Mouse (Mus musculus) heart, embryonic 12.5 days (tissue): ENCODE results near the gene Gm10053. TPM values are rescaled to one million over a fixed set of nuclear protein-coding genes. Genes with fewer than 3 reads are reported as not detected.
"Not testable (repeated sequence)": the region's sequence is repeated elsewhere in the genome, so short reads cannot be mapped to it uniquely, and the experiment has no call there.

Experiments
- ATAC-seq: fragments of 200-750 bp; cut with Nextera tagmentation; 2 replicates; pipeline ENCODE4 v1.8.0; 2017; ENCODE audit warnings: moderate TSS enrichment, moderate library complexity; ENCODE audit not compliant: insufficient number of reproducible peaks, low FRiP score
- H3K27ac ChIP-seq: fragments of 300-500 bp; sonication (generic); 2 replicates; pipeline ENCODE4 v1.5.1; 2016; ENCODE audit warnings: mild to moderate bottlenecking, moderate library complexity; ENCODE audit not compliant: poor library complexity, severe bottlenecking
- H3K27me3 ChIP-seq: fragments of 300-500 bp; sonication (generic); replicated peaks from 2 replicates; pipeline ENCODE4 v1.6.1; 2016; ENCODE audit warnings: mild to moderate bottlenecking, moderate library complexity
- H3K36me3 ChIP-seq: fragments of 300-500 bp; sonication (generic); 2 replicates; pipeline ENCODE4 v1.6.1; 2016; ENCODE audit warnings: mild to moderate bottlenecking, moderate library complexity
- H3K4me1 ChIP-seq: fragments of 300-500 bp; sonication (generic); replicated peaks from 2 replicates; pipeline ENCODE4 v1.6.1; 2016; ENCODE audit warnings: mild to moderate bottlenecking
- H3K4me2 ChIP-seq: fragments of 300-500 bp; sonication (generic); 2 replicates; pipeline ENCODE4 v1.6.1; 2016; ENCODE audit warnings: mild to moderate bottlenecking, moderate library complexity
- H3K4me3 ChIP-seq: fragments of 300-500 bp; sonication (generic); 2 replicates; pipeline ENCODE4 v1.5.1; 2016; ENCODE audit warnings: mild to moderate bottlenecking
- H3K9ac ChIP-seq: fragments of 300-500 bp; sonication (generic); 2 replicates; pipeline ENCODE4 v1.6.1; 2016; ENCODE audit warnings: mild to moderate bottlenecking, moderate library complexity
- H3K9me3 ChIP-seq: fragments of 300-500 bp; sonication (generic); replicated peaks from 2 replicates; pipeline ENCODE4 v1.6.1; 2016; ENCODE audit warnings: mild to moderate bottlenecking, moderate library complexity
- WGBS: fragments of 180-500 bp; shearing (Covaris S2); methylation state at CpG from one replicate; pipeline ENCODE4 v1.1.7; 2016; 5-methylcytosine and 5-hydroxymethylcytosine counted together
- polyA plus RNA-seq: library from polyadenylated mRNA; unstranded; fragments of >200 nt; fragmentation: Nextera tagmentation; extraction: Ambion mirVana; gene quantifications from 2 replicates; pipeline ENCODE4 v1.2.1, GENCODE M21; 2016

Gene Gm10053
- polyA plus RNA-seq: 627 and 634 TPM in 2 replicates

GRCm38 (mm10) chr19:24875129-24875870 lies at the start of gene Gm10053:
TSS of gene Gm10053 (plus strand) at chr19:24875686.
- H3K27ac ChIP-seq, H3K4me2 ChIP-seq, H3K4me3 ChIP-seq, H3K9me3 ChIP-seq, H3K9ac ChIP-seq, H3K36me3 ChIP-seq, ATAC-seq: not testable (repeated sequence)
- WGBS: 68% methylated on average over 23 of the region's 26 CpGs
- H3K4me1 ChIP-seq: peaks cover 16% of the 10 kb centered on the region
- H3K27me3 ChIP-seq: peaks cover 12% of the 10 kb centered on the region; the same call in 1 of the 2 replicates

DNA sequence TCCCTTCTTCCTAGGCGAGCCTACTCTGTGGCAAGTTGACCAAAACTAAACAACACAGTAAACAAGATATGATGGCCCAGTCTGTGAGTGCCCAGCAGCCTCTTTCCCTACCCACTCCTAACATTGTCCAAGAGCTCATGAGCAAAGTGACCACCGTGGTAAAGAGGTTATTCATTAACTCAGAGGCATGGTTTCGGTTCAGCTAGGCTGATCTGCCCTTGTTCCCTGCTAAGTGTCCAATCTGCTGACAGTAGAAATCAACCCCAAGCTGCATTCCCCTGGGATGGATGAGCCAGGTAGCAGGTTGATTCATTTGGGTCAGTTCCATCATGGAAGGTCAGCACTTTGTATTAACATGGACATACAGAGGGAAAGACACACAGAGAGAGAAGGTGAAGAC lies 33.4 kb upstream of the Gm10053 start:
- Histone ChIP-seq H3K36me3 (peaks cover 6% of the 10 kb centered on the region; the same call in 1 of the 2 replicates), H3K4me3 (no peak overlapping the region), H3K4me1 (peaks cover 20% of the 10 kb centered on the region), H3K27me3 (no peaks in the 10 kb centered on the region), H3K27ac (no peak overlapping the region), H3K9ac (no peak overlapping the region), H3K9me3 (no peaks in the 10 kb centered on the region), H3K4me2 (no peak overlapping the region)
- WGBS: 84% methylated on average over 3 of the region's 3 CpGs
- ATAC-seq: no peak

GRCm38 (mm10) chr19:24845007-24845546 lies 30.4 kb upstream of the Gm10053 start:
- H3K36me3 ChIP-seq: peaks cover 6% of the 10 kb centered on the region; the same call in 1 of the 2 replicates
- H3K4me2 ChIP-seq: no peak overlapping the region
- peaks cover 40% of the 10 kb centered on the region for H3K4me1 ChIP-seq
- H3K27ac ChIP-seq: no peak overlapping the region
- WGBS: 55% methylated on average over 7 of the region's 7 CpGs
- no peaks in the 10 kb centered on the region for H3K27me3 ChIP-seq
- H3K9me3 ChIP-seq: no peaks in the 10 kb centered on the region
- no peak for ATAC-seq
- H3K4me3 ChIP-seq: no peak overlapping the region
- no peak overlapping the region for H3K9ac ChIP-seq

- no peak for ATAC-seq
- peaks cover 60% of the 10 kb centered on the region for H3K4me1 ChIP-seq
- peaks cover 2% of the 10 kb centered on the region; the same call in 1 of the 2 replicates for H3K36me3 ChIP-seq
- H3K4me3 ChIP-seq: no peak overlapping the region
- 0 out of 2 replicates have a peak overlapping the region, but pooled peaks have one; percentile 10 for H3K9ac ChIP-seq
- H3K4me2 ChIP-seq: no peak overlapping the region
- H3K27ac ChIP-seq: no peak overlapping the region
- no peaks in the 10 kb centered on the region for H3K9me3 ChIP-seq
- WGBS: 43% methylated on average over 7 of the region's 7 CpGs
- H3K27me3 ChIP-seq: no peaks in the 10 kb centered on the region
These were observed 27.1 kb upstream of the Gm10053 start for GRCm38 (mm10) chr19:24848345-24848744.

DNA sequence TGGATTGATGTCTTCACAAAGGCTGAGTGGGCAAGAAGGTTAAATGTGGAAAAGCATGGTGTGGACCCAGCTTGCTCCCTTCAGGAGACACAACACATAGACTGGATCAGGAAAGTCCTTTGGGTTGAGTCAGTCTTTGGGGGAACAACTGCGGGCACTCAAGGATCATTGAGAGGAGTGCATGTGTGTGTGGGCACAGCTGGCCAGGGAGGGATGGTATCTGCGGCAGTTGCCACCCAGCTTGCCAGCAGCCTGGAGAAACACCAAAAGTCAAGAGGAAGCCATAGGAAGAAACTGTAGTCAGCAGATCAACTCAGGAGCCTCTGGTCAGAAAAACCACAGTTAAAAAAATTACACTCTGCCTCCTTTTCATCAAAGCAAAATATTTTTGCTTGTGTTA lies 26.6 kb upstream of the Gm10053 start:
- H3K4me2 ChIP-seq: no peak overlapping the region
- no peak overlapping the region for H3K27ac ChIP-seq
- 80% methylated on average over 2 of the region's 2 CpGs for WGBS
- H3K36me3 ChIP-seq: no peaks in the 10 kb centered on the region
- peaks cover 65% of the 10 kb centered on the region for H3K4me1 ChIP-seq
- H3K4me3 ChIP-seq: no peak overlapping the region
- H3K9me3 ChIP-seq: no peaks in the 10 kb centered on the region
- no peak overlapping the region for H3K9ac ChIP-seq
- no peaks in the 10 kb centered on the region for H3K27me3 ChIP-seq
- no peak for ATAC-seq

DNA sequence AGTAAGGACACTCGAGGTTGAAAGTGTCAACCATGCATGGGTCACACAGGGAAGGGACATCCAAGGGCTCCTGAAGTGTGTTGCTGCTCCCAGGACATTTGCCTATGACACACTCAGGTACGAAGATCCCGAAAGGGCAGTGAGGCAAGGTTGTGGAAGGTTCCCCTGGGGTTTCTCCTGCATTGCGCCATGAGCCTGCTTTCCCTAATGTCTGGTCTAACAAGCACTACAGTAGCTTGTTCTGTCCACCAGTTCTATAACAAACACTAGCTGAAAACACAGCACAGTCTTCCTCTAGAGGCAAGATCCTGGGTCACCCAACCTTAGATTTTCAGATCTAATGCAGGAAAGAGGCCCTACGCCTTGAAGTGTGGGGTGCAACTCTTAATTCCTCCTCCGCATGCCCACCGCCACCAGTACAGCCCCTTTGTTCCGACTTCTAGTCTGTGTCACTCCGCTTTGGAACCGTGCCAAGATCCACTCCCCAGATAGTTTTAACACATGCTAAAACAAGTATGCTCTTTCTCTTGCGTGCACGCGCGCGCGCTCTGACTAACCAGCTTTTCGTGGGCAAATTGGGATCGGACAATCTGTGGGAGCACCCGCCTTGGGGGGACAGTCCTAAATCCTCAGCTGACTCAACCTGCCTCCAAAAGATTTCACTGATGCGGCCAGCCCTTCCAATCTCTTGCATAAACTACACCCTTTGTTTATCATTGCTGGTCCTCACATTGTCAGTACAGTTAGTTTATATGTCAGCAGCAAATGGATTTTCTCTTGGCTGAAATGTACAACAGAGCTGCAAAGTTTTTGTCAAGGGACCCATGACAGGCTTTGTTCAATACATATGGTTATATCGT lies 23.8 kb upstream of the Gm10053 start:
- no peak overlapping the region for H3K9ac ChIP-seq
- H3K4me2 ChIP-seq: peak overlapping the region; percentile 6; the same call in 1 of the 2 replicates
- 0 out of 2 replicates have a peak, but pooled peaks have one; percentile 11 for ATAC-seq
- no peak overlapping the region for H3K4me3 ChIP-seq
- H3K4me1 ChIP-seq: peaks cover 65% of the 10 kb centered on the region
- peak overlapping the region; percentile 46; the same call in 1 of the 2 replicates for H3K27ac ChIP-seq
- no peaks in the 10 kb centered on the region for H3K27me3 ChIP-seq
- H3K36me3 ChIP-seq: no peaks in the 10 kb centered on the region
- WGBS: 67% methylated on average over 21 of the region's 21 CpGs
- H3K9me3 ChIP-seq: no peaks in the 10 kb centered on the region

GRCm38 (mm10) chr19:24861276-24861611 lies 14.2 kb upstream of the Gm10053 start:
- Histone ChIP-seq H3K9ac (peak overlapping the region; percentile 79), H3K4me2 (peak overlapping the region; percentile 72), H3K36me3 (no peaks in the 10 kb centered on the region), H3K4me1 (peaks cover 17% of the 10 kb centered on the region), H3K4me3 (peak overlapping the region; percentile 61), H3K9me3 (no peaks in the 10 kb centered on the region), H3K27me3 (peaks cover 5% of the 10 kb centered on the region; the same call in 1 of the 2 replicates), H3K27ac (peak overlapping the region; percentile 94)
- ATAC-seq: peak; percentile 34; the same call in 1 of the 2 replicates
- 16% methylated on average over 13 of the region's 13 CpGs for WGBS

DNA sequence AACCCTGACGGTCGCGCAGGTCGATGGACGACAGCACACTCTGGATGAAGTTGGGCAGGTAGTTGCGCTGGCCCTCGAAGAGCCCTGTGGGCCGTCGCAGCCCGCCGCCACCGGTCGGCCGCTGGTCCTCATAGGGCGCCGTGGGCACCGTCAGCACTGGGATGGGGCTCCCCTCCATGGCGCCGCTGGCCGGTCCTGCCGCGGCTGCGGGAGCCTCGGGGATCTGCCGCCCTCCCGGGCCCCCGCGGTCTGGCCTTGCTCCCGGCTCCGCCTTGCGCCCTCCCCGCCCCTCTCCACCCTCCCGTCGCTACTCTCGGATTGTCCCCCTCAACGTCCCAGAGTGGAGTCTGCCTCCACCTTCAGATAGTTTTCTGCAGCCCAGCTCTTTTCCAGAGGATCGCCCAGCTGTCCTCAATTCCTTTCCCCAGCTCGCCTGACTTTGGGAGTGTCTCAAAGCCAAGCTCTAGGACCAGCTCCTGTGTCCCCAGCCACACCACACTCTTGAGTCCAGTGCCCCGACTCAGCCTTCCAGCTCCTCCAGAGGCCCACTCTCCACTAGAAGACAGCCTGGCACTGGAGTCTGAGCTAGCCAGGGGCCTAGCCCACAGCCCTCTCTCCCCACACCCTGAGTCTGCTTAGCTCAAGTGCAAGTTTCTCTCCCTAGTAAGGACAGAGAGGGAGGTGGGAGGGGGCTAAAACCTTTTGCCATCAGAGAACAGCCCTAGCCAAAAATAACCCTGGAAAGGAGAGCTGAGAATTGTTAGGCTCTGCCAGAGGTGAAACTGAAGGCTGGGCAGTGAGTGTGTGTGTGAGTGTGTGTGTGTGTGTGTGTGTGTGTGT lies 13.7 kb upstream of the Gm10053 start, which contains the start of gene Pgm5:
Pgm5 (minus strand) TSS at position 244 of the 840 bp plus-strand sequence.
- Histone ChIP-seq H3K27me3 (peaks cover 5% of the 10 kb centered on the region; the same call in 1 of the 2 replicates), H3K4me1 (peaks cover 16% of the 10 kb centered on the region), H3K36me3 (no peaks in the 10 kb centered on the region), H3K9ac (peak within 1 kb of the TSS; percentile 79), H3K4me2 (peak within 1 kb of the TSS; percentile 72), H3K4me3 (peak within 1 kb of the TSS; percentile 61), H3K9me3 (no peaks in the 10 kb centered on the region), H3K27ac (peak within 1 kb of the TSS; percentile 94)
- whole genome bisulfite sequencing: 2% methylated on average over 39 of the region's 39 CpGs
- peak; percentile 79 for ATAC-seq

- Histone ChIP-seq H3K27ac (no peak overlapping the region), H3K4me3 (no peak overlapping the region), H3K27me3 (peaks cover 5% of the 10 kb centered on the region; the same call in 1 of the 2 replicates), H3K9ac (no peak overlapping the region), H3K9me3 (no peaks in the 10 kb centered on the region), H3K4me2 (no peak overlapping the region), H3K36me3 (no peaks in the 10 kb centered on the region), H3K4me1 (peaks cover 13% of the 10 kb centered on the region; the same call in 1 of the 2 replicates)
- 72% methylated on average over 9 of the region's 9 CpGs for WGBS
- ATAC-seq: no peak
These were observed 10.1 kb upstream of the Gm10053 start for GRCm38 (mm10) chr19:24865436-24865835.

DNA sequence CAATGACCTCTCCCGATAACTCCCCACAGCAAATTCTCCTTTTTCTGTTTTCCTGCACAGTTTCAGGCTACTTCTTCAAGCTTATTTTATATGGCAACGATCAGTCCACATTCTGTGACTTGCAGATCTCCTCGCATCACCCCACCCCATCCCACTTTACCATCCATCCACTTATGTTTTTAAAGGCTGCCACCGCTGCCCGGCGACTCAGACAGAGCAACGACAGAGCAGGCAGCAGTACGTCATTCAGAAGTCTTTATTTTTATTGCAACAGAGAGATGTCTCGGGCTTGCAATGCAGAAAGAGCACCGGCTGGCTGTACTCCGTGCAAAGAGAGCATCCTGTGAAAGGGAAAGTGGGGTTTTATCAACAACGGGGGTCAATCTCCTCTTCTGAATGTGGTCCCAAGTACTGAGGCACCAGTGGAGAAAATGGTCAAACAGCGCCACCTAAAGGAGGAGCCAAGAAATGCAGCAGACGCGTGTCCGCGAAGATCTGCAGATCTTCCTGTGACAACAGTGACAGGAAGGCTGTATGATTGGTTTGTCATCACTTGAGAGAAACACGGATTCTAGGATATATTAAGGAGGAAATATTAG lies 4.3 kb upstream of the Gm10053 start:
- no peaks in the 10 kb centered on the region for H3K36me3 ChIP-seq
- 16% methylated on average over 18 of the region's 18 CpGs for WGBS
- peaks cover 12% of the 10 kb centered on the region; the same call in 1 of the 2 replicates for H3K27me3 ChIP-seq
- ATAC-seq: 0 out of 2 replicates have a peak, but pooled peaks have one; percentile 9
- H3K27ac ChIP-seq: no peak overlapping the region
- H3K9me3 ChIP-seq: no peaks in the 10 kb centered on the region
- H3K9ac ChIP-seq: 0 out of 2 replicates have a peak overlapping the region, but pooled peaks have one; percentile 24
- H3K4me3 ChIP-seq: peak overlapping the region; percentile 39
- peaks cover 6% of the 10 kb centered on the region; the same call in 1 of the 2 replicates for H3K4me1 ChIP-seq
- peak overlapping the region; percentile 67 for H3K4me2 ChIP-seq
